Mouse (Mus musculus) embryo, embryonic 11 days (tissue): ENCODE data around the gene Ints7.

ENCODE experiments used
- DNase-seq: peaks from one replicate; pipeline ENCODE4 v3.0.0-alpha.2; 2015

Gene Ints7

DNA sequence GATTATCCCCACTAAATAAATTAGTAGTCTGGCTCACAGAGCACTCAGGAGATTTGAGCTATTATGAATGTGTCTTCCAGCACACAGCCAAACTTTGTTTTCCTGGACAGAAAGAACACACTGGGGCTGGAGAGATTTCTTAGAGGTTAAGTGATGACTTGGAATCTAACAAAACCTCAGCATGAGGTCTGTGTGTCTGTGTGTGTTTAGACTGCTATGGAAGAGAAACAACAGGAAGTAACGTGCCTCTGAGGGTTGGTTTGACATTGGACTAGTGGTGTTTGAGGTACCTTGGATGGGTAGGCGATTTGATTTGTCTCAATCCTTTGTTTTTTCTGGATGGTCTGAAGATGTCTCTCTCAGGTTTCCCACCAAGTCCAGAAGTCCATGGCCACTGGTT is 58.7 kb downstream of the Ints7 start:
- DNase-seq = no peak

DNA sequence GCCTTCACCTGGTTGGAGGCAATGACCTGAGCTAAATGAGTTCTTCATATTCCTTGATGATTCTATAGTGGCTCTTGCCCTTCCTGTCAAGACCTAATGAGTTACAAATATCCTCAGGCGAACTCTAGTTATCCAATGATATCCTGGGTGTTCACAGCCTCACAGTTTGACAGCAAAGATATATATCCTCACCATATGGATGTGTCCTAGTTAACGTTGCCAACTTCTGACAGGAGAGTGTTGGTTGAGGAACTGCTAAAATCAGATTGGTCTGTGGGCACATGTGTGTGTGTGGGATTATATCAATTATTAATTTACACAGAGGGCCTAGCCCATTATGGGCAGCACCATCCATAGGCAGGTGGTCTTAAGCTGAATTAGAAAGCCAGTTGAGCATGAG is 63.0 kb downstream of the Ints7 start:
- no peak for DNase-seq

DNA sequence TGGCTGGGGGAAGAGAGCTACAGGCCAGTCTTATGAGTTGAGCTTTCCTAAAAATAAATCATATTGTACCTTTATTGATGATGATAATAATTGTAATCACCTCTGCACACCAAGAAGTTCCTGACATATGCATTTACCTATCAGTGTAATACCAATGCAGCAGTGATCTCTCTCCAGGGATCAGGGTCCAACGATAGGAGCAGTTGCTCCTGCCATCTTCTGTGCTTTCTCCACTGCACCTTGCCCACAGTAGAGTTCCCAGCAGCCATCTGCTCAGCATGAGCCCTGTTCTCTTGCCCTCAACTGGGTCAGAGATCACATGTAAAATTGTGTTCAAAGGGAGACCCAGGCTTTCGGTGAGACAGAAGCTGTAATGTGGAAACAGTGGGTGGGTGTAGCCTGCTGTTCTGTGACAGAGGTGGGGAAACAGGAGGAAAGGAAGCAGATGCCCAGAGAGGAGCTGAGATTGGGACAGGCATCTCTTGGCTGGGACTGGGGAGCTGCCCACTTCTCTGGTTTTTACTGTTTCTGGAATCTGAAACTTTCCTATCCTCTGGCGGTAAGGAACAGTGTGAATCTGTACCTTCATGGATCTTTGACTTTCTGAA is 63.9 kb downstream of the Ints7 start:
- no peak for DNase-seq

DNA sequence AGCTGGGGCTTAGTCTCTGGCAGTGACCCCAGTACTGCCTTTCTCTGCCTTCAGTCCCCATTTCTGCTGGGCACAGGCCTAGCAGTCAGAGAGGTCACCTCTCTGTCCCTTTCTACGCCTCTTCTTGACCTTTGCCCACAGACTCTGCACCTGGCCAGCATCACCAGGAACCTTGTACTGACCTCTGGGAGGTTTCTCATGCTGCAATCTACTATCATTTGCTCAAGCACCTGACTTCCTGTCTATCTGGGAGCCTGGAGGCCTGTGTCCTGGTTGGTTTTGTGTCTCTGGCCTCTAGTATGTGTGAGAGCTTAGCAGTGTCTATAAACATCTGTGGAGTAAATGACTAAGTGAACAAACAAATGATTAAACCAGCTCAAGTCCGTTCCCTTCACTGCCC is 64.7 kb downstream of the Ints7 start:
- DNase-seq = no peak

DNA sequence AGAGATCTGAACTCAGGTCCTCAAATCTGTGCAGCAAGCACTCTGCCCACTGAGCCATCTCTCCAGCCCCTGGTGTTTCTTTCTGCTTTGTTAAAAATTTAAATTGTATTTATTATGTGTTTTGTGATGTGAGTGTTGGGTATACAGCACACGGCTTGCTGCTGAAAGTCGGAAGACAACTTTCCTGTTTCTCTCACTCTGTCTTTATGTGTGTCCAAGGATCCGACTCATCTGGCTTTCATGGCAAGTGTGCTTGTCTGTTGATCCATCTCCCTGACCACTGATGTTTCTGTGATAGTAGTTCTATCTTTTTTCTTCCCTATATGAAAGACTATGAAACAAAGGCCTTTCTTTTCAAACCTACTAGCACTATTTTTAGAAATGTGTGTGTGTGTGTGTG is 65.4 kb downstream of the Ints7 start:
- no peak for DNase-seq

DNA sequence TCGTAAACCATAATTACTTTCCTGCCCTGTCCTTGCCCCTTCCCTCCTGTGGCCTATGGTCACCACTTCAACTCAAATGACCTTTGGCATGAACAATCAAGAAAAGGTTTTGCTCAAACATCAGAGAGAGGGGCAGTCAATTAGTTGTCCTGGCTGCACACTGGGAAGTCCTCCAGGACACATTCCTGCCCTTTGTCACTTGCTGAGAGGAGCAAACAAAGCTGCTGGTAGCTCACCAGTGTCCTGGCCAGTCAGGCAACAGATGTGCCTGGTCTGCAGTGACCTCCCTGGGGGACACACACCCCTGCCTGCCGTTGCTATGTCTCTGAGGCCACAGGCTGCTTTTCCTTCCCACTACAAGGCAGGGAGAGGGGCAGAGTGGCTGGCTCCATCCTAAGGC is 66.0 kb downstream of the Ints7 start:
- peak; percentile 35 for DNase-seq

DNA sequence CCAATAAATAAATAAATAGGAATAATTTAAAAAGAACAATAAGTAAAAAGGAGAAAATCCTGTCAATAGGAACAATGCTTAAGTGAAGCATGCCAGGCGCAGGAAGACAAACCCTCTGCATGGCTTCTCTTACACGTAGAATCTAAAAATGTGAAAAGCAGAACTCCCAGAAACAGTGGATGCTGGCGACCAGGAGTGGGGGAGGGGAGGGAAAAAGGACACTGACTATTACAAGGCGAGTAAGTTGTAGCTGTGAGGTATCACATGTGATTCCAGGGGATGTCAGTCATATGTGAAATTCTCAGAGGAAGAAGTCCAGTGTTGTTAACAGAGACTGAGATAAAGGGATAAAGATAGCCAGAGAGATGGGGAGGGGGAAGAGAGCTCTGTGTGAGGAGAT is 67.5 kb downstream of the Ints7 start:
- DNase-seq = no peak

DNA sequence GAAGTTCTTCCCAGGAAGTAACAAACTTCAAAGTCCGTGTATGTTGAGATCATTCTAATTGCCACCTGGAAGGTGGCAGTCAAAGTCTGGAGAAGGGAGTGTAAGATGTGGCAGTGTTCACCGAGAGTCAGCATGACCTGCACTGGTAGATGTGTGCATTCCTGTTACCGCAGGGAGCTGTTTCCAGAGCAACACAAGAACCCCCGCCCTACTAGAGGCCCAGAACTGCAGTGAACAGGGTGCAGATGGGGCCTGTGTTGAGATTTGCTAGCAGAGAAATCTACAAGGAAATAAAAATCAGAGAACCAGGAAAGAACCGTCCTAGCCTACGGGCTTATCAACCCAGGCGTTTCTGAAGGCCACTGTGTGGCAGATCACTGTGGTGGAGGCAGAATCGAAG is 70.5 kb downstream of the Ints7 start:
- no peak for DNase-seq

DNA sequence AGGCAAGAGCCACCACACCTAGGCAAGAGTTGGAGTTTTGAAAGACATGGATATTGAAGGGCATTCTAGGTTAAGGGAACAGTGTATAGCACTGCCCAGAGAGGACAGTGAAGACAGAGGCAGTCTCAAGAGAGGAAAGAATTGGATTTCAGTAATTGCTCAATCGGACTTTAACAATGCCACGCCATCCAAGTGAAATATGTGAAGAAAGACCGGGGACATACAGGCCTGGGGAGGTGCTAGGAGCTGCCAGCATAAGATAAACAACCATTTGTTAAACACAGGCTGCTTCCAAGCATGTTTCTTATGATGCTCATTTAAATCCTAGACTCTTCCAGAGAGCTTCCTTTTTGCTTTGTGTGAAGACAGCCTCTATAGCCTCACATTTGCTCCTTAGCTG is 72.2 kb downstream of the Ints7 start:
- no peak for DNase-seq

DNA sequence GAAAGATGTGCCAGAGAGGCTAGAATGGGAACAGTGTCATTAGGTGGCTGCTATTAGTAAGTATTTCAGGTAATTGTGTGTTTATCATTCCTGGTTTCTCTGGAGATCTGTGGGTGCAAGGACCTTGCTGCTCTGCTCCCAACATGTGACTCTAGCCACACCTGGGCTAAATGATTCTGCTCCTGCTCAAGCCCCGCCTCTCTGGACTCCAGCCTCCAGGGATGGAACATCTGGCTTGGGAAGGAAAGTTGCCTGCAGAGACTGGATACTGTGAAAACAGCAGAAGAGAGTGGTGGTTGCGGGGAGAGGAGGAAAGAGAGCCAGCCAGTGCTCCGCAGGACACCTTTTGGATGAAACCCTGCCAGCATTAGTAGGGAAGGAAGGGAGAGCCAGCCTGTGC is 84.0 kb downstream of the Ints7 start:
- DNase-seq = no peak

DNA sequence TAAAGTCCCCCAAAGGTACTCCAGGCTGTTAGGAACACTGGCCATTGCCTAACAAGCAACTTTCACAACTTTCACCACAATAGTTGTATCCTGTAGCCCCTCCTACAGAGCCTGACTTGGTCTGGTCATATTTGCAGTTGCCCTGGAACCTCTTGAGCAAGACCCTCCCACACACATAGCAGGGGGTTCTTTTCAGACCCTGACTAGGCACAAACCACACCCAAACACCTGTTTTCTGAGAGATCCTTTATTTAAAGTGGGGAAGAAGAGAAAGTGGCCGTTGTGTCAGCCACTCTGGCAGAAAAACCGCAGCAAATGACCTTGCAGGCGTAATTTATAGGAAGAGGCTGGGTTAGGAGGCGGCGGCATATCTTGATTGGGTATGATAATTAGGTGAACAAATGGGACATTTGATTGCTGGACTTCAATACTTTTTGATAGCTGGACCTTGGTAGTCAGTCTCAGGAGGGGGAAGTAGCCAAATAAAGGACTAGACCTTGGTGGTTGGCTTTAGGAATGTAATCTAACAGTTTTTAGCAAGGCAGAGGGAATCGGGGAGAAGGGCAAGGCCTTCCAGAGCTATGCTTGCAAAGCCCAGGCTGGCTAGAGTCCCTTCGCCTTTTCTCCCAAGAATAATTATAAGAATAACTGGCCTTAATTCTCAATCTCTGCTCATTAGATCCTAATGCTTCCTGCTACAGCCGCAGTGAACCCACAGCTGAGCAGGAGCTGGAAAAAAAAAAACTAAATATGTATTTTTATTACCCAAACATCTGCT is 85.8 kb downstream of the Ints7 start:
- no peak for DNase-seq

DNA sequence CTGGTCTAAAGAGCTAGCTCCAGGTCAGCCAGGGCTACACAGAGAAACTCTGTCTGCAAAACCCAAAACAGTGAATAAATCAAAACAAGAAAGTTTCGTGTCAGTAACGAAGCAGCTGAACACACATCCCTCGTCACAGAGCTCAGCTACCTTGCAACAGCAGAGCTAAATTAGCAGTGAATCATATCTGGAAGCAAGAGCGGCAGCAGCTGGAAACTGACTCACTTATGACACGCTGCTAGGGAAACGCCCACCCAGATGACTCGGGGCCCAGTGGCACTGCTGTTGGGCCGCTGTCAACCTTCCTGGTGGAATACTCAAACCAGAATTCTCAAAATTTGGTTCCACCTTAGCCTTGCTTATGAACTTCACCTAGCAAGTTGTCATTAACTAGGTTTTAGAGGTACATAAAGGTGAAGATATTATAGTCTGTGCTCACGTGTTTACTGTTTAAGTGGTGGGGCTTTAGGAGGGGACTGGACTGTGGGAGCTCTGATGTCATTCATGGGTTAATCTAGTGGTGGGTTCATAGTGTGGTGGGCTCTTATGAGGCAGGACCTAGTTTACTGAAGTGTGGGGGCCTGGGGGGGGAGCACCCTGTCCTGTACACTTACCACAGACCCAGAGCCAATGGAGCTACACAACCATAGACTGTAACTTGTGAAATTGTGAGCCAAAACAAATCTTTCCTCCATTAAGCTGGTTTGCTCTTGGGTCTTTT is 86.9 kb downstream of the Ints7 start:
- no peak for DNase-seq

DNA sequence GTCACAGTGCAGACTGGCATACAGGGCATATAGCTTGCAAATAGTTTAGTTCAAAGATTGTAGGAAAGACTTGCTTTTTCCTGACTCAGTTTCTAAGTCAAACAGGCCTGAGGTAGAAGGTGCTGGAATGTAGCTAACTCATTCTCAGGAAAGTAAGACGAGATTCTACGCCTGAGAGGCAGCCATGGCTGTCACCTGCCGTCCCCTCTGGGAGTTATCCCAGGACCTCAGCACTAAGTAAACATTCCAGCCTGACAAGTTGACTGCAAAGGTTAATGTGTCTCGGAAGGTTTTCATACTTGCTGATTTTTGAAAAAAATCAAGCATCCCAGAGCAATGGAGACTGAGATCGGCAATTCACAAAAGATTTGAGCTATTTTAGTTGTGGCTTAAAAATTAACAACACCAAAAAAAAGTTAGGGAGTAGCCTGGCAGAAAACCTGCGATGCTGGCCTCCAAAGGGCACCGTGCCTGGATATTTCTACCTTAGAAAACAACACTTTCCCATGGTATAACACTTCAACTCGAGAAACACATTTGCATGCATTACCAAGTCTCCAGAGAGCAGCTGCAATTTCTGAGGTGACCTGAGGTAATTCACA is 87.6 kb downstream of the Ints7 start:
- DNase-seq = no peak

DNA sequence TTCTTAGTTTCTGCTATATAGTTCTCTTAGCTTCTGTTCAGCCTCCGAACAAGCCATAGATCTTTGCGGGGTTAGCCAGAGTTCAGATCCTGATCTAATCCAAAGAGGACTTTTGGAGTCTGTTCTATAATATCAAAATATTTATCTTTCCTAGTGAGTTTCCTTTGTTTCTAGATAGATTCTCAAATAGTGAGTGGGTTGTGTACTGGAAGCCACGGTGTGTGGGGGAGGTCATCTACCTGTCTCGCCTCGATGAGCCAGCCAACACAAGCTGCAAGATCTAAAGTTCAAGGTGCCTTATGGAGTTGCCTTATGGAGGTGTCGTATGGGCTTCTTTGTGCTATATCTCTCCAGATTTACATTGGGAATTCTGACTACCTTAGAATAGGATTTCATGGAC is 88.2 kb downstream of the Ints7 start:
- DNase-seq = no peak

DNA sequence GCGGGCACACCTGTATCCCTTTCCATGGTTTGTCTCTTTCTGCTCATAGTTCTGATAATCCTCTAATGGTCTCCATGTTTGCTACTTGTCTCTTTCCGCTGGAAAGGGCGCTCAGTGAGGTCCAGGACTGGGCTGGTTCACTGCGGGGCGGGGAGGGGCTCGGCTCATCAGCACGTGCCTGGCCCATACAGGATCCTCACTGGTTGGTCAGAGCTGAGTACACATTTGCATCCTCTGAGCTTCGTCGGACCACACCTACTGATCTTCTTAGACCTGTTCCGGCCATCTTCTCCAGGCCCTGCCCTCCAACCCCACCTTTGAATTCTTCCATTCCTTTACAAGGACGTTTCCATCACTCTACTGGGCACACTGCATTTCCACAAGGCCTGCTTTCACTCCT is 90.9 kb downstream of the Ints7 start:
- DNase-seq = no peak

DNA sequence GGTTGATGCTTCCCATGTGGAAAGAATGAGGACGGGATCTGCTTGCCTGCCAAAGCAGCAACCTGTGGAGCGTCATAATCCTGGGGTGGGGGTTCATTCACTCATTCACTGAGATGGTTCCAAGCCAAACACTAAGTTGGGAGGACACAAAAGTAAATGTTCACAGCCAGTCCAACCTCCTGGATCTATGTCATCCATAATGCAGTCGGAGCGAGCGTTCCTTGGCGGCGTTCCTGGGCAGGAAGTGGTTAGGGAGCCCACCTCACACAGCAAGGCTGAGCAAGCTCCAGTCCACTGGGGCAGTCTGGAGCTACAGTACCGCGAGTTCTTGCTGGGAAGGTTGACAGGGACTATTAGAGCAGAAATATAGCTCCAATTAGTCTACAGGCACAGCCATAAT is 92.6 kb downstream of the Ints7 start:
- no peak for DNase-seq
